Mouse (Mus musculus): ENCODE measurements around the gene Nova1. TPM values are rescaled to one million over a fixed set of nuclear protein-coding genes. Genes with fewer than 3 reads are reported as not detected.

The Nova1 gene
- total and polyA plus RNA-seq, 3 experiments: 0.46 to 2.3 TPM; not detected in 1

DNA sequence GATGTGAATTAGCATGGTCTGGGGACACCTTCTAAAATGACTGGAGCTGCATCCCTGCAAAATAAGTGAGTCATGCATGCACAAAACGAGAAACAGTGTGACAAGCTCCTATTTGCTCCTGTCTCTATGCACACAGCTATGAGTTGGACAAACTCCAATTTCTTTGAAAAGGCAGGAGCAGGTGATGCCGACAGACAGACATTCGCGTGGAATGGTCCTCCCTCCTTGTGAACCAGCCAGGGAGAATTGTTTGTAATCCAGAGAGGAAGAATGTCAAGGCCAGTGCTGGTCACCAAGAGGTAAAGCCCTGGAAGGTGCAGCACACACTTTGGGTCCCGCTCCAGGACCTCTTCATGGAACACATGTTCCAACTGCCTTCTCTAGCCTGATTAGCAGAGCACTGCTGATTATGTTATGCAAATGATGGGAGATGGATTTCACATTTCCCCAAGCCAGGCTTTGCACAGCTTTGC is 172.6 kb downstream of the Nova1 start:
- no peak overlapping the region for H3K27ac ChIP-seq (ENCODE audit: control insufficient read depth, low read depth, low read length)
- TF ChIP-seq EP300 (IDR thresholded peaks at IDR 0.05; ENCODE audit: low read depth in 1 of 2, low read length in 2 of 2): no peak
- TF ChIP-seq HCFC1 (IDR thresholded peaks at IDR 0.05; ENCODE audit: low read depth, low read length): no peak
- no peak for TF ChIP-seq ZNF384 (IDR thresholded peaks at IDR 0.05; ENCODE audit: low read depth, low read length)
- TF ChIP-seq TCF12 (IDR thresholded peaks at IDR 0.05; ENCODE audit: low read depth, low read length): no peak
- TF ChIP-seq MAZ (IDR thresholded peaks at IDR 0.05; ENCODE audit: low read depth, low read length): no peak
- no peak for TF ChIP-seq CTCF (IDR thresholded peaks at IDR 0.05 in 2 of 3, conservative IDR thresholded peaks at IDR 0.05 in 1 of 3; ENCODE audit: control insufficient read depth in 1 of 3, insufficient read depth in 1 of 3, low read depth in 2 of 3, low read length in 3 of 3, poor library complexity in 1 of 3, severe bottlenecking in 1 of 3)
- no peak for TF ChIP-seq MAFK (IDR thresholded peaks at IDR 0.05; ENCODE audit: borderline replicate concordance, low read depth, low read length)
- no peak for TF ChIP-seq ZC3H11A (IDR thresholded peaks at IDR 0.05; ENCODE audit: low read depth, low read length)
- no peak for TF ChIP-seq CHD1 (IDR thresholded peaks at IDR 0.05; ENCODE audit: low read depth, low read length)
- TF ChIP-seq GATA1 (IDR thresholded peaks at IDR 0.05; ENCODE audit: low read depth, low read length): no peak
- TF ChIP-seq NELFE (IDR thresholded peaks at IDR 0.05; ENCODE audit: low read depth, low read length): no peak
- TF ChIP-seq ZKSCAN1 (IDR thresholded peaks at IDR 0.05; ENCODE audit: low read depth, low read length): no peak
- TF ChIP-seq POLR2AphosphoS5 (IDR thresholded peaks at IDR 0.05; ENCODE audit: borderline replicate concordance, low read depth, low read length): no peak
- TF ChIP-seq TBP (IDR thresholded peaks at IDR 0.05; ENCODE audit: low read depth, low read length): no peak
- no peak for TF ChIP-seq GABPA (IDR thresholded peaks at IDR 0.05; ENCODE audit: low read depth, low read length)
- TF ChIP-seq RAD21 (IDR thresholded peaks at IDR 0.05; ENCODE audit: low read depth, low read length): no peak
- TF ChIP-seq MXI1 (IDR thresholded peaks at IDR 0.05; ENCODE audit: low read depth, low read length): no peak
- TF ChIP-seq SIN3A (IDR thresholded peaks at IDR 0.05; ENCODE audit: low read length): no peak
- H3K4me1 ChIP-seq (ENCODE audit: control insufficient read depth in 1 of 2, insufficient read depth in 2 of 2, low read length in 2 of 2): no peaks in the 10 kb centered on the region
- H3K4me3 ChIP-seq (ENCODE audit: control insufficient read depth in 1 of 2, insufficient read depth in 1 of 2, low read depth in 2 of 2, low read length in 2 of 2): no peak overlapping the region
- H3K36me3 ChIP-seq (ENCODE audit: control insufficient read depth in 1 of 2, insufficient read depth in 2 of 2, low read length in 2 of 2): no peaks in the 10 kb centered on the region
- no peak overlapping the region for H3K9ac ChIP-seq (ENCODE audit: control insufficient read depth, low read depth, low read length, poor library complexity, severe bottlenecking)
- no peaks in the 10 kb centered on the region for H3K79me2 ChIP-seq (ENCODE audit: control insufficient read depth, insufficient read depth, low read length, poor library complexity)
- no peaks in the 10 kb centered on the region for H3K9me3 ChIP-seq (replicated peaks; ENCODE audit: insufficient read depth, low read length)
- no peaks in the 10 kb centered on the region for H3K27me3 ChIP-seq (ENCODE audit: control insufficient read depth in 1 of 2, insufficient read depth in 2 of 2, low read length in 2 of 2)
- no peak for DNase-seq (ENCODE audit: low read depth, low spot score)

DNA sequence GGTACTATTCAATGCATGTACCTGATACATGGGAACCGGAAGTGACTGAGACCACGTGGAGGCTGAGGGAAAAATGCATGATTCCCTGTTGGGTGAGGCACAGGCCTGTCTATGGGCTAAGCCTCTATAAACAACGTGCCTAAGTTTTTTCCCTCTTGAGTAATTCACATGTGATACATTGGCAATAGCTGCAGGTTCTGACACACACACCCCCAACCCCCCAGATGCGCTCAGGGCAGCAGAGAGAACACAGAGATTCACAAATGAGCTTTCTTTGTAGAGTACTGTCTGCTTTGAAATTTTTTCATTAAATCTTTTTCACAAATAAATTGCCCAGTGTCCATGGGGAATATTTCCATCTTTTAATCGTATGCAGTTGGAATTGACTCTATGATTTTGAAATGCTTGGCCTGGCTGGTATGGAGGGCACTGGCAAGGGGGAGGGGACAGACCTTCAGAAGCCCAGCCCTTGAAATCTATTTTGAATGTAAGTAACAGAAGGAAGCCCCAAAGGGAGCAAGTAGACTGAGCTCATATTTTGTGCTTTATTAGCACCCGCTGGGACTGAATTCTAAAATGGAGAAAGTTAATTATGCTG is 173.3 kb downstream of the Nova1 start:
- Histone ChIP-seq H3K4me3 (ENCODE audit: control insufficient read depth in 1 of 2, insufficient read depth in 1 of 2, low read depth in 2 of 2, low read length in 2 of 2) (no peak overlapping the region), H3K79me2 (ENCODE audit: control insufficient read depth, insufficient read depth, low read length, poor library complexity) (no peaks in the 10 kb centered on the region), H3K36me3 (ENCODE audit: control insufficient read depth in 1 of 2, insufficient read depth in 2 of 2, low read length in 2 of 2) (no peaks in the 10 kb centered on the region), H3K27me3 (ENCODE audit: control insufficient read depth in 1 of 2, insufficient read depth in 2 of 2, low read length in 2 of 2) (no peaks in the 10 kb centered on the region), H3K4me1 (ENCODE audit: control insufficient read depth in 1 of 2, insufficient read depth in 2 of 2, low read length in 2 of 2) (no peaks in the 10 kb centered on the region), H3K27ac (ENCODE audit: control insufficient read depth, low read depth, low read length) (no peak overlapping the region), H3K9me3 (replicated peaks; ENCODE audit: insufficient read depth, low read length) (no peaks in the 10 kb centered on the region), H3K9ac (ENCODE audit: control insufficient read depth, low read depth, low read length, poor library complexity, severe bottlenecking) (no peak overlapping the region)
- DNase-seq (ENCODE audit: low read depth, low spot score): no peak
- TF ChIP-seq RCOR1 (IDR thresholded peaks at IDR 0.05; ENCODE audit: low read depth, low read length) (no peak), E2F4 (IDR thresholded peaks at IDR 0.05; ENCODE audit: borderline replicate concordance, low read depth, low read length) (no peak), GATA1 (IDR thresholded peaks at IDR 0.05; ENCODE audit: low read depth, low read length) (no peak), SMC3 (IDR thresholded peaks at IDR 0.05; ENCODE audit: low read depth, low read length) (no peak), ZC3H11A (IDR thresholded peaks at IDR 0.05; ENCODE audit: low read depth, low read length) (no peak)
